Mouse (Mus musculus) CD8-positive naive resting alpha-beta T cell, adult 57 days (primary cell): Measurements from ENCODE around the gene Tdp2. TPM values are rescaled to one million over a fixed set of nuclear protein-coding genes. Genes with fewer than 3 reads are reported as not detected.

ENCODE experiments used
- total RNA-seq: library from RNA; stranded (reverse); gene quantifications from one replicate; pipeline ENCODE4 v1.2.4, GENCODE M21; 2023

Gene Tdp2
- total RNA-seq = 84.0 TPM

GRCm38 (mm10) chr13:24831353-24832130, at the start of gene Tdp2, which contains the start of gene Acot13:
TSS of gene Tdp2 (plus strand) at chr13:24831679.
TSS of gene Acot13 (minus strand) at chr13:24831540.

GRCm38 (mm10) chr13:24801308-24801921, 30.1 kb upstream of the Tdp2 start, which contains the start of gene BC005537:
TSS of gene BC005537 (plus strand) at chr13:24801657.

GRCm38 (mm10) chr13:24844983-24845955, 13.8 kb downstream of the Tdp2 start, which contains the start of gene D130043K22Rik:
TSS of gene D130043K22Rik (plus strand) at chr13:24845135.

Other genes with a start within 250 kb of the Tdp2 start
- 671 TPM for gene Ripor2, start 249.5 kb upstream of the Tdp2 start, total RNA-seq
- 1.9 TPM for gene Armh2, start 90.4 kb upstream of the Tdp2 start, total RNA-seq
- 6.5 TPM for gene Gmnn, start 69.8 kb upstream of the Tdp2 start, total RNA-seq
- 145 TPM for gene BC005537, start 30.0 kb upstream of the Tdp2 start, total RNA-seq
- 20.1 TPM for gene Acot13, start 139 bp upstream of the Tdp2 start, total RNA-seq
- not detected for gene D130043K22Rik, start 13.5 kb downstream of the Tdp2 start, total RNA-seq
- 1.2 TPM for gene Aldh5a1, start 106.0 kb downstream of the Tdp2 start, total RNA-seq
- not detected for gene Gpld1, start 111.5 kb downstream of the Tdp2 start, total RNA-seq
- 40.9 TPM for gene Mrs2, start 188.7 kb downstream of the Tdp2 start, total RNA-seq
- gene Dcdc2a, start 224.3 kb downstream of the Tdp2 start, total RNA-seq = not detected